Mouse (Mus musculus) C2C12 (cell line): ENCODE results near the gene Dclre1c.

Experiments
- CEBPB ChIP-seq: IDR thresholded peaks from one replicate; pipeline ENCODE4 v1.6.1; 2011; ENCODE audit warnings: low read depth, mild to moderate bottlenecking, control low read depth, moderate library complexity
- CTCF ChIP-seq: IDR thresholded peaks from one replicate; pipeline ENCODE4 v1.5.1; 2011; ENCODE audit not compliant: control insufficient read depth, insufficient read depth, insufficient read length
- FOSL1 ChIP-seq: IDR thresholded peaks from one replicate; pipeline ENCODE4 v1.8.0; 2011; ENCODE audit warnings: mild to moderate bottlenecking, low read length; ENCODE audit not compliant: poor library complexity, insufficient read depth, severe bottlenecking
- MAX ChIP-seq: IDR thresholded peaks from one replicate; pipeline ENCODE4 v1.6.1; 2011; ENCODE audit warnings: mild to moderate bottlenecking, control low read depth
- MYOD1 ChIP-seq: IDR thresholded peaks from one replicate; pipeline ENCODE4 v1.6.1; 2011; ENCODE audit warnings: low read depth; ENCODE audit not compliant: control insufficient read depth, insufficient read length
- MYOG ChIP-seq: IDR thresholded peaks from one replicate; pipeline ENCODE4 v1.6.1; 2011; ENCODE audit not compliant: control insufficient read depth, insufficient read length; ENCODE audit errors: extremely low read depth
- USF1 ChIP-seq: IDR thresholded peaks from one replicate; pipeline ENCODE4 v1.6.1; 2011; ENCODE audit warnings: low read depth, mild to moderate bottlenecking, control low read depth, moderate library complexity

GRCm38 (mm10) chr2:3493833-3494409, 70.0 kb downstream of the Dclre1c start:
- no peak for TF ChIP-seq CTCF
- no peak for TF ChIP-seq MAX
- TF ChIP-seq CEBPB: no peak
- no peak for TF ChIP-seq MYOG
- TF ChIP-seq MYOD1: no peak
- TF ChIP-seq USF1: no peak
- TF ChIP-seq FOSL1: no peak
